Mouse (Mus musculus): Measurements from ENCODE around the gene Rap1gap.

Gene Rap1gap

DNA sequence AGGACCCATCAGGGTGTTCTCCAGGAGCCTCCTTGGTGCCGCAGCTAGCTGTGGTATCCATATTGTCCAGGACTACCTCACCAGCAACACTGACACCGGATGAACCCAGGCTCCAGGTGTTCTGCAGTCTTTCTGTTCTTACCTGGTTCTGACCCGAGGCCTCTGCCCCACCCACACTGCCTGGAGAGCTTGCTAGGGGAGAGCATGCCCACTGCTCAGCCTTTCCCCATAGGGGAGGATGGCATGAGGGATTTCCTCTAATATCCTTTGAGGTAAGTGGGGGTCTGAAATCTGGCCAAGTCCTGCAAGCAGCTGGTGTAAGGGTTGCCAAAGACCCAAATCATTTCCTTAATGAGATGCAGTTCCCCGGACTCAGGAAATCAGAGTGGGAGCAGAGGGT is 1.0 kb upstream of the Rap1gap start:
- DNase-seq = peak in 1 of 2 experiments; percentile 40

DNA sequence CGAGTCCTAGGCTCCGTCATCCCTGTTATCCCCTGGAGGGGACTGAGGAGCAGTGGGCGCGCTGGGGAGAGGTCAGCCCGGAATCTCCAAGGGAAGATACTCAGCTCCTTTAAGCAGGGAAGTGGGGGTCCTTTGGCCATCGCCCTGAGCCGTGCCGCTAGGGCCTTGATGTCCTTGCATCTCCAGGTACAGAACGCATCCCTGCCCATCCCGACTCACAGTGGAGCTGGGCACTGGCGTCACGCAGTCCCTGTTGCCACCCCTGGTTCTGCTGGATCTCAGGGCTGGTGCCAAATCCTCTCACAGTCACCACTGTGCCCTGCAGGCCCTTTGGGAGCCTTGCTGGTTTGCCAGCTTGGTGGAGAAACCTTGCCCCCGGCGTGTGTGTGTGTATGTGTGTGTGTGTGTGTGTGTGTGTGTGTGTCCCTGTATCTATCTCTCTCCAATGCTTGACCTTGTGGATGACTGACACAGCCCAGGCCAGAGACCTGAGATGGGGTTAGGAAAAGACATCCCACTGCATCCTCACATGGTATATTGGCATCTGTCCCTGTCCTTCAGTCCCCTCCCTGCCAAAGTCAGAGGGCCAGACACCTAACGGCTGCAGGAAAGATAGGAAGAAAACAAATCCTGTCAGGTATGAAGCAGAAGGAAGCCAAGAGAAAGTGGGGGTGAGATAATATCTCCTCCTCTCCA is 602 bp downstream of the Rap1gap start:
- DNase-seq = peak; percentile 70 to 86

DNA sequence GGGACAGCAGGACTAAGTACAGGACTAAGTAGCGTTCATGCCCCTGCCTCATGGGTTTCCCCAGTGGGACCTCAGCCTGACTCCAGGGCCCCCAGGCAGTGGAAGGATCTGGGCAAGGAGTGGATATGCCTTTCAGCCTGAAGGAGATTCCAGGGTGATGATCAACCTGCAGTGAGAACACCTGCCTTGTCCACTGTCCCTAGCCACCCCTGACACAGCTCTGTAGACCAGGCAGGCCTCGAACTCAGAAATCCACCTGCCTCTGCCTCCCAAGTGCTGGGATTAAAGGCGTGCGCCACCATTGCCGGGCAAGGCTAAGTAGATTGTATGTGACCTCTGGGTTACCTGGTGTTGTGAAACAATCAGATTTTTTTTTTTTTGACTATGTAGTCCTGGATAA is 1.3 kb downstream of the Rap1gap start:
- DNase-seq = peak in 1 of 2 experiments; percentile 44

DNA sequence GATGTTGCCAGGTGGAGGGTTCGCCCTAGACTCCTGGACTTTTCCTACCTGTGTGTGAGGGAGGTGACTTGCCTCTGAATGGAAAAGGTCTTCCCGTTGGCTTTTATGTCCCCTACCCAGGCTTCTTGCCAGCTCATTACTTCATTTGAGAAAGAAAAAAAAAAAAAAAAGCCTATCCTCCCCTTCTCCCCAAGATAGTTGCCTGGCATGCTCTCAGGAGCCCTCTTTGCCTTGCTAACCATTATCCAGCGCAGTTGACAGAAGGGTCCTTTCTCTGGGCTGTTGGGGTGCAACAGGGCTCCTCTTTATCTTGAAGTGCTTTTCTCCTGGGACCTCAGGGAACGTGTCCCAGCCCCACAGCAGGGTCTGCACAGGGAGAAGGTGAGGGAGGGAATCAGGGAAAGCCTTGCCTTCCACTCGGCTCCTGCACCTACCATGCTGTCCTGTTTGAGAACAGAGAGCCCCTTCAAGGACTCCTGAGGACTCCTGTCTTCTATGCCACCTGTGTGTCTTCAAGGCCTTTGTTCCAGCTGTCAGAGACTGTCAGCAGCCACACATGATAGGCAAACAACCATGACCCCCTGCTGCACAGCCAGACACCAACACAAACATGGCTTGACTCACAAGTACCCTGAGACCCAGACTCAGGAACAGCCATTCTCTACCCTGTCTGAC is 1.9 kb downstream of the Rap1gap start:
- DNase-seq = peak; percentile 43 to 56

DNA sequence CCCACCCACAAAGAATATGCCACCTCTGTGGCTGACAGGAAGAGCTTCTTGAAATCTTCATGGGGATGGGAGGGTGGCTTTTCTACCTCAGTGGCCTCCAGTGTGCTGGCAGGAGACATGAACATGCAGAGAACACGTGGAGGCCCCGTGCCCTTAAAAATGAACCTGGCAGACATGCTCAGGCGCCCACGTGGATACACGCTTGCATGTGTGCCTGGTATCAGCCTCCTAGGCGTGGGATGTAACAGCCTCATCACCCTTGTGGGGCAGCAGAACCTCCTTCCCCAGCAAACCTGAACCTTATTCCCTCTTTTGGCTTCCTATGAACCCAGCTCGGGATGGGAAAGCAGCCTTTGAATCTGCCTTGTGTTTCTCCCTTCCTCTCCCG is 2.4 kb downstream of the Rap1gap start:
- peak in 1 of 2 experiments; percentile 54 for DNase-seq

DNA sequence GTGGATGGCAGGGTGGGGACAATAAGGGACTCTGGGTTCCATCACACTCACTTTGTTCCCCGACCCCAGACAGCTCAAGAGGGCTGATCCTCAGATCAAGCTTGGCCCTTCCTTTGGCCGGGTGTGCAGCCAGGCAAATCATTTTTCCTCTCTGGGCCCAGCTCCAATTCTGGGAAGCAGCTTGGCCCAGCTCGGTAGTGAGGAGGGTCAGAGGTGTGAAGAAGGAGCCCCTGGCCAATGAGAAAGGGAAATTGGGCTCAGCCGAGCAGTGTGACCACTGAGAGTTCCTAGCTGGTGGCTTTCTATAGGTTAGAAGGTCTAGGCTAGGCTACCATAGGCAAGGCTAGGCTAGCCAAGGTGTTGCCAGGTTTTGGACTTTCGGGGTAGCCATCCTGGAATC is 3.2 kb downstream of the Rap1gap start:
- DNase-seq = peak; percentile 84 to 87

DNA sequence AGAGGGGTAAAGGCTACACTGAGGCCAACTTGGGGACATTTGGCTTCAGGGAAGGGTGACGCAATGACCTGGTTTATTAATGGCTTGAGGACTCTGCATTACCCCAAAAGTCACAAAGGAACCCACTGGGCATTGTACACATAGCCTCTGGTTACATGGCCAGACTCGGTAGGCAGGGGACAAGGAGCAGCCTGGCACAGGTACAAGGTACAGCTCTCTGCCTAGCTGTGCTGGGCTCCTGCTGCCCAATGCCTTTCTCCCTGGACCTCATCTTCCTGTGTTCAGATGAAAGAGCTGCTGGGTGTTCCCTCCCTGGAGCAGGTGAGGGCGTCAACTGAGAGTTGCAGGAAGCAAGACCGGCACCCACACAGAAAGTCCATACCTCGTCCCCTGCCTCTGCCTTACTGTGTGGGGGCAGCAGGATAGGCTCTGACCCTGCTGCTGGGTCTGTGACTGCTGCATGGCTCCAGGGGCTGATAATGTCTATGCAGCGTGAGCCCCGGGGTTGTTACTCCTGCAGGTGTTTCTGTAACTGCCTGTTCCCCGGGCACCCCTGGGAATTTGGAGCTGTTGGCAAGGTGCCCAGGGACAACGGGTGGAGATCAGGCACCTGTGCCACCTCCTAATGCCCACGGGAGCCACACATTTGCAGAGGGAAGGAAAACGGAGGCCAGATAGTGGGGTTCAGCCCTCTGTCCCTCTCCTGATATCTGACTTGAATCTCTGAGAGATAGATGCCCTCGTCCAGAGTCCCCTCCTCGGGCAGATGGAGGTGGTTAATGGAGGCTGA is 7.4 kb downstream of the Rap1gap start:
- DNase-seq = peak; percentile 53 to 65

DNA sequence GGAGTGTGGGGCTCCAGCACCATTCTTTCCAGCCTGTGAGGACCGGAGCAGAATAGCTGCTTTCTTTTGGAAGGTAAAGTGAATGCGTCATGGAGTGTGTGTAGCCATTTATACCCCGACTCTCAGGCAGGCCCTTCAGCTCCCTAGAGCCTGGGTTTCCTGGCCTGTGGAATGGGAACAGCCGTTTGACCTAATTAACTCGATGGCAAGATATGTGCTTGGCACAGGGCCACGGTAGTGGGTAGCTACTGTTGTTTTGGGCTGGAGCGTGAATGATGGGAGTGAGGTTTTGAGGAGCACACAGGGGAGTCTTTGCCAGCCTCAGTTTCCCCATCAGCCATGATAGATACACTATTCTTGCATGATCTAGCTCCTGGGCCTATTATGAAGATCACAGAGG is 11.0 kb downstream of the Rap1gap start:
- DNase-seq = peak; percentile 74 to 83

DNA sequence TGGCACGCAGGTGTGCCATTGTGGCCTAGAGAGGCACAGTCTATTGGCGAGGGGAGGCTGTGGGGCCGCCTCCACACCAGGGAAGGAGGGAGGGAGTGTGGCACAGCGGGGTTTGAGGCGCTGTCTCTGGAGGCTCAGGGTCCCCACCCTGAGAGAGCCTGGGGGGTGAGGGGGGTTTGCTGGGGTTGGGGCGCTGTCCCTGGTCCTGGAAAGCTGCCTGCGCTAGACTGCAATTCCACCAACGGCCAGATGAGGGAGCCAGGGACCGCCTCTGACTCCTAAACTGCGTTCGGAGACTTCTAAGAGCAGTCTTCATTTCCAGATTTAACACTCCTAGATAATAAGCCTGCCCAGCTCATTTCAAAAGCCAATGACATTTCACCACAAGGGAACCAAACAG is 11.5 kb downstream of the Rap1gap start:
- peak; percentile 92 to 93 for DNase-seq

DNA sequence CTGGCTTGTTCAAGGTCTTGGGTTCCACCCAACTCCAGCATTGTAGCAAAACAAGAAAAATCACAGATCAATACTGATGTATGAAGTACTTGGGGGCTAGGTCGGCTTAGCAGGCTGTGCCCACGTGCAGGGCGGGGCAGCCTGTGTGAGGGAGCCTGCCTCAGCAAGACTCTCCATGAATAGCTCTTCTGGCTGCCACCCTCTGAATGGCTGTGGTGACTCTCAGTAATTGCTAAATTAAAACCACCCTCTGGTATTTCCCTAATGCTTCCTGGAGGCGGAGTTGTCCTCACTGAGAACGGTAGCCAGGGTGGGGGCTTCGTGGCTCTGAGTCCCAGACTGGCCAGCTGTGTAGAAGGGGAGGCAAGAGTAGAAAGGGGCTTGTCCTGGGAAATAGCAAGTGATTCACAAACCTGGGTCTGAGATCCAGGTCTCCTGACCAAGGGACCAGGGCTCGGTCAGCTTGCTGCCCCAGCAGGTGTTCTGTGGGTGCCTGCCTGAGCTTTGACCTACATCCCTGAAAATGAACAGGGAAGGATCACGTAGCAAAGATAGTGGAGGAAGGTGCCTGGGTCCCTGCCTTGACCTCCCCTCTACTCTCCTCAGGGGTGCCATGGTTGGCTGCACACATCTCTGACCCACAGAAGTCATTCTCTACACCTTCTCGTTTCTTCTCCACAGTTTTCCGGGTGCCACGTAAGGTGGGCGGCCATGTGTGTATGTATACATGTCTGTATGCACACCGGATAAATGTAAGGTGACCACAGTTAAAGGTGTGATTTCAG is 12.4 kb downstream of the Rap1gap start:
- DNase-seq = peak; percentile 37 to 43

DNA sequence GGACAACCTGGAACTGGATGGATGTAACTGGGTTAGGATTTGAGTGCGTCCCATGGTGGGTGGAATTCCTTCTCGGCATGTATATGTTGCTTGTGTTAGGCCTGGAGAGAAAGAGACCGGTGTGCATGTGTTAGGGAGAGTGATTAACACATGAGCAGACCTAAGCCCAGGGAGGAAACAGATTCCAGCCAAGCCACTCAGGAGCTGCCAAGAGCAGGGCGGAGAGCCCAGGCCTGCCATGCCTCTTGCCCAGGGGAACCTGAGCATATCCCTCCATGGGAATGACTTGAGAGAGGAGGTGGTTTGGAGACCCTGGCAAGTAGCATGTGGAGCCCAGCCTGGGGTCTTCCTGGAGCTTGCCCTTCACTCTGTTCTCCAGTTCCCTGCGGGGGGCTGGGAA is 13.4 kb downstream of the Rap1gap start:
- DNase-seq = peak; percentile 89 to 90

DNA sequence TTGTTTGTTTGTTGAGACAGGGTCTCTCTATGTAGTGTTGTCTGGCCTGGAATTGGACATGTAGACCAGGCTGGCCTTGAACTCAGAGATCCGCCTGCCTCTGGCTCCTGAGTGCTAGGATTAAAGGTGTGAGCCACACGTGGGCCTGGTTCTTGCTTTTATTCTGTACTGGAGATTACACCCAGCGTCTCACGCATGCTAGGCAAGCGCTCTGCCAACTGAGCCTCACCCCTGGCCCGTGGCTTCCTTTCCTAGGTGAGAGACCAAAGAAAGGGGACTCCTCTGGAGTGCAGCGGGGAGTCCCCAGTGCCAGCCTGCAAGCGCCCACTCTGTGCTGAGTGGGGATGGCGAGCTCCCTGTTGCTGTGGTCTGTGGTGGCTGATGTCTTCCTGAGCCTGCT is 14.0 kb downstream of the Rap1gap start:
- peak; percentile 36 to 38 for DNase-seq

DNA sequence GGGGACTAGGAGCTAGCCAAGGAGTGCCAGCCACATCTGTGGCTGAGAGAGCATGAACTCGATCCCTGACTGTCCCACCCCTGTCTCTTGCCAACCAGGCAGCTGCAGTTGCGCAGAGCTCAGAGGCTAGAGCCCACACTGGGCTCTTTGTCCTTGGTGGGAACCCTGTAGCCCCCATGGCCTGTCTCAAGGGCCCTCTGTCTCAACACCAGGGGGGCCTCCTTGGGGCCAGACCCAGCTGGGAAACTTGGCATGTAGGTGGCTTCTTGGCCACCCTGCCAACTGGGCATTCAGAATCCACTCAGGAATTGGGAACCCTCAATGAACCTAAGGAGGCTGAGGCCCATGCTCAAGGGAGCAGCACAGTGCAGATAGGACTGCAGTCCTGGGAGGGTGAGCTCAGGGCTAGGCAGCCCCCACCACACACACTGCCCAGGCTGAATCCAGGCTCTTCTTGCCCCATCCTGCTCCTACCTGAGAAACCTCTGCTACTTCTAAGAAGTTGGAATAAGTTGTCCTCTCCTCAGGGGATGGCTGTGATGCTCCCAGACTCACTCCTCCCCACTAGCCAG is 15.5 kb downstream of the Rap1gap start:
- peak in 1 of 2 experiments; percentile 36 for DNase-seq

DNA sequence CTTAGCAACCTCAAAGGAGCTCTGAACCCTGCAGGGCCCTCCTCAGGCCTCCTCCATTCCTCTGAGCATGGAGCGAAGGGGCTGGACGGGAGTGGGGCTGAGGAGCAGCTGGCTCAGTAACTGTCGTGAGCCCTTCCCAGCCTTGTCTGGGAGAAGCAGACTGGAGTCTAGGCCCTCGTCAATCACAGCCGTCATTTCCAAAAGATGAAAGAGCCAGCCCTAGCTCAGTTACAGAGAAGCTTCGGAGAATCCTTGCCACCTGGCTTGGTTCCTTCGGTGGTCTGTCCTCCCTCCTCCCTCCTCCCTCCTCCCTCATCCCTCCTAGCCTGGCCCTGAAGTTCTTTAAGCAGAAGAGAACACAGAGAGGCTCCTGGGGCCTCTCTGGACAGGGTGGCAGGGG is 16.2 kb downstream of the Rap1gap start:
- peak in 1 of 2 experiments; percentile 39 for DNase-seq

DNA sequence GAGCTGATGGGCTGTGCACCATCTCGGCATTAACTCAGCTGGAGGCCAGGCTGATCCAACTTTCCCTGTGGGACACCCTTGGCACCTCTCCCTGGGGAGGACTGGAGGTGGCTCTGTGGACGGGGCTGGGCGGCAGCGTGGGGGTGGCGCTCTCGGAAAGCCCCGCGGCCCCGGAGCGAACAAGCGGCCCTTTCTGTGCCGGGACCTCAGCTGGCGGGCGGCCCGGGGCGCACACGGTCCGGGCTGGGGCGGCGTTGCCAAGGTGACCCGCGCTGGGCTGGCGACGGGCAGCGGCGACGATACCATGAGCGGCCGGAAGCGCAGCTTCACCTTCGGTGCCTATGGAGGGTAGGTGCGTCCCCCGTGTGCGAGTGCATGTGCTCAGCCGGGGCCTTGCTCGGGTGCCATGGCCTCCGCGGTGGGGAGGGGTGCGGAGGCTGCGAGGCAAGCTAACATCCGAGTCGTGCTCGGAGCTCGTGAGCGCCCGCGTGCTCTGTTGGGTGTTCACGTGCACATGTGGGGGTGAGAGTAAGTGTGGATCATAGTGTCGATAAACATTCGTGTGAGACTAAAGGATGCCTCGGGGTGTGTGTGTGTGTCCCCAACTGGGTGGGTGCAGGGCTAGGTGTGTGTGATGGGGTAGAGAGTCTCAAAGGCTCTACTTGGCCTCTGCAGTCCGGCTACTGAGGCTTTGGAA is 17.0 kb downstream of the Rap1gap start:
- DNase-seq = peak; percentile 76 to 83

DNA sequence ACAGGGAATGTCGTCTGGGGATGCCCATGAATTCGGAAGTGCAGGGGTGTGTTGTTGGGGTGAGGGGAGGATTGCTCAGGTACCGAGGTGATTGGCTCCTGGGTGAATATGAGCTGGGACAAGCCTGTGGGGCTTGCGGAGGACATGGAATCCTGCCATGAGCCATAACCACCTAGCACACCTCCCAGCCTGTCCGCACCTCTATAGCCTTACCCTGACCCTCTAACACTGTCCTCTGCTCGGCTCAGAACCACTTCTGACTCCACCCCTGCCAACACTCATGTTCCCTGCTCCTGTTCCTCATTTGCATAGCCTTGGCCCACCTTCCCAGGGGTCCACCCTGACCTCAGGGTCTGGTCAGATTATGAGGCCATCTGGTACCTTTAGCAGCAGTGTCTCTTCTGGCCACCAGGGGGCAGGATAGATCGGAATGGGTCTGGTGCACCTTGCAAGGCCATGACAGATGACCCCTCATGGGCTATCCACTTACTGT is 18.5 kb downstream of the Rap1gap start:
- DNase-seq = peak; percentile 71 to 77

DNA sequence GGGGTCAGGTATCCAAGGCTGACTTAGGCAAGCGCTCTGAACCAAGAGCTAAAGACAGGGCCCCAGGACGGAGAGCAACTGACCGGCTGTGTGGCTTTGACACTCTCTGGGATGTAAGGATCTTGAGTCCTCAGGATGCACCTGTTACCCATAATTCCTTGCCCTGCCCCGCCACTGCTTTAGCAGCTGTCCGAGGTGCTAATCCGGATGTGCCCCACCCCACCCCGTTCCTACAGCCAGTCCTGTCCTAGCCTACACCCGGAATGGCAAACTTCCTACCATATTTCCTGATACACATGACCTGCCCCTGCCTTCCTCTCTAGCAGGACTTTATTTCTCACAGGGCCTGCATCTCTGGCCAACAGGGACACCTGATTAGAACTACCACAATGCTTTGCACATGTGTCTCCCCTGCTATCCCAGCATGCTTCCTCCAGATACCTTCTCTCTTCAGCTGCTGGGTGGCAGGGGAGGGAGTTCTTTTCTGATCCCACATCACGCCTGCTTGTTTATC is 20.4 kb downstream of the Rap1gap start:
- DNase-seq = no peak

DNA sequence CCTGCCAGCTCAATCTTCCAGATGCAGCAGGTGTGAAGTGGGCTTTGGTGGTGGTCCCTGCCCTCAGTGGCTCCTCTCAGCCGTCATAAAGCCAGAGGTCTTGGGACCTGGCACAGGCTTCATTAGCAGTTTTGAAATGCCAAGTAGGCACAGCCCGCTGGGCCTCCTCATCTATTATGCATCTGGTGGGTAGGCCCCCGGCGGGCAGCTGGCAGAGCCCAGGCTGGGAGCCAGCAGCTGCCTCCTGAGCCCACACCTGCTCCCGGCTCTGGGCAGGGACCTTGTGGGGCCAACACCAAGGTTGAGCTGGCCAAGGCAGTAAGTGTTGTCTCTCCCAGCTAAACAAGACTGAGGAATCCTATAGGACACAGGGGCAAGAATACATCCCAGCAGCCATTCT is 21.8 kb downstream of the Rap1gap start:
- DNase-seq = peak; percentile 22 to 29

DNA sequence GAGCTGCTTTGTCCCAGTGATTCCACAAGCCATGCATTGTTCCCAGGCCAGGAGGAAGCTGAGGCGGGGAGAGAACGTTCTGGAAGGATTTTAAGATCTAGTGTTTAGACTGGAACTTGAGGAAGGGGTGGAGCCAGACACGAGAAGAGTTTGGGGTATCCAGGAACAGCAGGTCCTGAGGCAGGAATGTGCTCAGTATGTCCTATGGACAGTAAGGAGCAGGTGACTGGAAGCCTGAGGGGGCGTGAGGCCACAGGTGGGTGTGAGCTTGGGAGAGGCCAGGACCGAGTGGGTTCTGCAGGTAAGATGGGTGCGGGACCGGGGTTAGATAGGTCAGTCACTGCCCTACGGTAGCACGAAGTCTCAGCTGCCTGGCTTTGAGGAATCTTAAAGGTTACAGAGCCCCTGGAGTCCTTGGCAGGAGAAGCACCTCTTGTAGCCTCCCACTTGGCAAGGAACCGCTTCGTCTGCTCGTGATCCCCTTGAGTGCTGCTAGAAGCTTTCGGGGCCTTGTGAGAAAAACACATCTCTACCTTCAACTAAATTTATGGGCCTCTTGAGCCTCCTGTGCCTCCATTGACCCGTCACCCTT is 22.8 kb downstream of the Rap1gap start:
- peak in 1 of 2 experiments; percentile 42 for DNase-seq

DNA sequence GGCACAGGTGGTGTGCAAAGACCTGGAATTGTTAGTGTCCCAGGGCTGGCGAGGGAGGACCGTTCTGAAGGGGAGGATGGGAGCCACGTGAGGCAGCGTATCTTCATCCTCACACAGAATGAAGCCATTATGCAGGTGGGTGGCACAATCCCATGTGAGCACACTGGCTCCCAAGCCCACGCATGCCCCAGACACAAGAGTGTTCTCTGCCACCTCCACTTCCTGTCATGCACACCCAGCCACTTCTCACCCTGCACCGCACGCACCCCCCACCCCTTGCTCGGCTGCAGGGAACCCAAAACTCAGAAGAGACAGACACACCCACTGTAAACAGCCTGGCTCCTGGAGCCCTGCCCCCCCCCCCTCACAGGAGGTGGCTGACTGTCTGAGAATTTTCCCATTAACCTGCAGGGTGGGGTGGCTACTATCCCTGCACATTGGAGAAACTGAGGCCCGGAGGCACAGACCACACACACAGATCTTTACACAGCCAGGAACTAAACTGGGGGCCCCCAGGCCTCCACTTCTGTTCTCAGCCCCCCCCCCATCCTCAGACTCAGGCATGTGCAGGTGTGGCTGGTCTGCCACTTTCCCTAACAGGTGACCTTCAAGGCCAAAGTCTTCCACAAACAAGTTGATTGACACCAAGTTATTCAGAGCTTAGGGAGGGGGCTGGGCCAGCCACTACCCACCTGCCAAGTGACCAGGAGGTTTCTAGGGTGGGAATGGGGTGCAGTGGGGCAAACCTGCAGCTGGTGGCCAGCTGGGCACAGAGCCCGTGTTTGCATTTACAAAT is 27.8 kb downstream of the Rap1gap start:
- no peak for DNase-seq
